Mouse (Mus musculus): ENCODE measurements around the gene Gamt. TPM values are rescaled to one million over a fixed set of nuclear protein-coding genes. Genes with fewer than 3 reads are reported as not detected.

Gene Gamt
- polyA plus RNA-seq, 1 experiment from 2014 or later = 30.1 TPM

GRCm38 (mm10) chr10:80292251-80293146, 31.7 kb upstream of the Gamt start, which contains the start of gene Rps15:
Gene Rps15, plus strand, starts transcription at chr10:80292453.
- no peaks in the 10 kb centered on the region for H3K4me1 ChIP-seq (replicated peaks; ENCODE audit: control insufficient read depth, insufficient read depth, low read length)
- no peaks in the 10 kb centered on the region for H3K9me3 ChIP-seq (ENCODE audit: control insufficient read depth)
- peak; percentile 90 for TF ChIP-seq CTCF (IDR thresholded peaks at IDR 0.05; ENCODE audit: low read depth)
- peak within 1 kb of the TSS; percentile 86 for H3K27ac ChIP-seq (ENCODE audit: low read depth, low read length)
- H3K4me3 ChIP-seq (ENCODE audit: low read depth, low read length) = peak within 1 kb of the TSS; percentile 82
- H3K9ac ChIP-seq (ENCODE audit: low read depth, low read length) = peak within 1 kb of the TSS; percentile 93
- H3K36me3 ChIP-seq (ENCODE audit: control insufficient read depth, insufficient read depth) = peaks cover 25% of the 10 kb centered on the region
- no peaks in the 10 kb centered on the region; the same call in 1 of the 2 replicates for H3K27me3 ChIP-seq (replicated peaks; ENCODE audit: control insufficient read depth, insufficient read depth, low read length)
- ATAC-seq = peak; percentile 75
- H3K4me2 ChIP-seq (replicated peaks; ENCODE audit: low read depth) = peak within 1 kb of the TSS; percentile 83
- WGBS = under 1% methylated on average over 72 of the region's 72 CpGs

DNA sequence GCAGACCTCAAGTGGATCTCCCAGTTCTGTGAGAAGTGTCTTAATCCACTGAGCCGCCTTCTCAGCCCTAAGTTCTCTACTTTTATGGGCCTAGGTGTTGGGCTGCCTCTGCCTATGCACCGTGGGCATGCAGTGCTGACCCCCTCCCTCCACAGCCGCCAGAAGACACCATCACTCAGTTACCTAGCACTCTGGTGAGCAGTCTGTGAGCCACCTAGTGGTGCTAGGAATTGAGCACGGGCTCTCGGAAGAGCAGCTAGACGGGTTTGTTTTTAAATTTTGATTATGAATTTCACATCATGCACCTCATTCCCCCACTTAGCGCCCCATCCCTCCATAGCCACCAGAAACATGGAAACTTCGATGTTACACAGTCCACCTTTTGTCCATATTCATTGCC, 27.8 kb upstream of the Gamt start:
- peak; percentile 68 for TF ChIP-seq CTCF (IDR thresholded peaks at IDR 0.05; ENCODE audit: low read depth)
- no peak overlapping the region for H3K9ac ChIP-seq (ENCODE audit: low read depth, low read length)
- ATAC-seq = peak; percentile 10; the same call in 1 of the 2 replicates
- no peaks in the 10 kb centered on the region for H3K9me3 ChIP-seq (ENCODE audit: control insufficient read depth)
- H3K4me2 ChIP-seq (replicated peaks; ENCODE audit: low read depth) = no peak overlapping the region
- H3K27ac ChIP-seq (ENCODE audit: low read depth, low read length) = peak overlapping the region; percentile 74
- 60% methylated on average over 8 of the region's 8 CpGs for WGBS
- H3K4me3 ChIP-seq (ENCODE audit: low read depth, low read length) = no peak overlapping the region
- no peaks in the 10 kb centered on the region for H3K4me1 ChIP-seq (replicated peaks; ENCODE audit: control insufficient read depth, insufficient read depth, low read length)
- H3K27me3 ChIP-seq (replicated peaks; ENCODE audit: control insufficient read depth, insufficient read depth, low read length) = no peaks in the 10 kb centered on the region
- peaks cover 47% of the 10 kb centered on the region for H3K36me3 ChIP-seq (ENCODE audit: control insufficient read depth, insufficient read depth)

DNA sequence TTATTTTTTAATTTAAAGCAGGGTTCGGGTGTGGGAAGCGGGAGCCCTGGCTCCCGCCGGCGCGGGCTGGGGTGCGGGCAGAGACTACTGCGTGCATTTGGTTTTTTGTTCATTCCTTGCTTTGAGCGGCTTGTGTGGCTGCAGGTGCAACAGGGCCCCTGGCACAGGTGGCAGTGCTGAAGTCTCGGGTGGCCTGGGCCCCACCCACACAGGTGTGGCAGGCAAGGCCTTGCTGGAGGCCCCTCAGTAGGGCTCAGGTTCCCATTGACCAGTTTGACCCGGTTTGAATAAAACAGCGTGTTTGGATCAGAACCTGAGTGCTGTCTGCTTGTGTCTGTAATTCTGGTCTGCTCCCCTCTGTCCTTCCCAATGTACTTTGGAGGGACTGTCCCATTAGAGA, 27.3 kb upstream of the Gamt start:
- WGBS = 68% methylated on average over 12 of the region's 12 CpGs
- no peaks in the 10 kb centered on the region for H3K4me1 ChIP-seq (replicated peaks; ENCODE audit: control insufficient read depth, insufficient read depth, low read length)
- peaks cover 50% of the 10 kb centered on the region for H3K36me3 ChIP-seq (ENCODE audit: control insufficient read depth, insufficient read depth)
- no peak overlapping the region for H3K4me3 ChIP-seq (ENCODE audit: low read depth, low read length)
- no peak overlapping the region for H3K9ac ChIP-seq (ENCODE audit: low read depth, low read length)
- ATAC-seq = peak; percentile 62
- H3K27ac ChIP-seq (ENCODE audit: low read depth, low read length) = peak overlapping the region; percentile 74
- H3K9me3 ChIP-seq (ENCODE audit: control insufficient read depth) = no peaks in the 10 kb centered on the region
- TF ChIP-seq CTCF (IDR thresholded peaks at IDR 0.05; ENCODE audit: low read depth) = no peak
- no peaks in the 10 kb centered on the region for H3K27me3 ChIP-seq (replicated peaks; ENCODE audit: control insufficient read depth, insufficient read depth, low read length)
- 0 out of 2 replicates have a peak overlapping the region, but pooled peaks have one; percentile 24 for H3K4me2 ChIP-seq (replicated peaks; ENCODE audit: low read depth)

GRCm38 (mm10) chr10:80285222-80286070, 24.6 kb upstream of the Gamt start:
- Histone ChIP-seq H3K27me3 (replicated peaks; ENCODE audit: control insufficient read depth, insufficient read depth, low read length) (no peaks in the 10 kb centered on the region), H3K4me1 (replicated peaks; ENCODE audit: control insufficient read depth, insufficient read depth, low read length) (0 out of 2 replicates have a peak, but pooled peaks cover 5% of the 10 kb centered on the region), H3K4me3 (ENCODE audit: low read depth, low read length) (no peak overlapping the region), H3K9ac (ENCODE audit: low read depth, low read length) (no peak overlapping the region), H3K4me2 (replicated peaks; ENCODE audit: low read depth) (no peak overlapping the region), H3K36me3 (ENCODE audit: control insufficient read depth, insufficient read depth) (peaks cover 70% of the 10 kb centered on the region), H3K27ac (ENCODE audit: low read depth, low read length) (no peak overlapping the region), H3K9me3 (ENCODE audit: control insufficient read depth) (no peaks in the 10 kb centered on the region)
- no peak for TF ChIP-seq CTCF (IDR thresholded peaks at IDR 0.05; ENCODE audit: low read depth)
- 76% methylated on average over 13 of the region's 15 CpGs for WGBS
- no peak for ATAC-seq

DNA sequence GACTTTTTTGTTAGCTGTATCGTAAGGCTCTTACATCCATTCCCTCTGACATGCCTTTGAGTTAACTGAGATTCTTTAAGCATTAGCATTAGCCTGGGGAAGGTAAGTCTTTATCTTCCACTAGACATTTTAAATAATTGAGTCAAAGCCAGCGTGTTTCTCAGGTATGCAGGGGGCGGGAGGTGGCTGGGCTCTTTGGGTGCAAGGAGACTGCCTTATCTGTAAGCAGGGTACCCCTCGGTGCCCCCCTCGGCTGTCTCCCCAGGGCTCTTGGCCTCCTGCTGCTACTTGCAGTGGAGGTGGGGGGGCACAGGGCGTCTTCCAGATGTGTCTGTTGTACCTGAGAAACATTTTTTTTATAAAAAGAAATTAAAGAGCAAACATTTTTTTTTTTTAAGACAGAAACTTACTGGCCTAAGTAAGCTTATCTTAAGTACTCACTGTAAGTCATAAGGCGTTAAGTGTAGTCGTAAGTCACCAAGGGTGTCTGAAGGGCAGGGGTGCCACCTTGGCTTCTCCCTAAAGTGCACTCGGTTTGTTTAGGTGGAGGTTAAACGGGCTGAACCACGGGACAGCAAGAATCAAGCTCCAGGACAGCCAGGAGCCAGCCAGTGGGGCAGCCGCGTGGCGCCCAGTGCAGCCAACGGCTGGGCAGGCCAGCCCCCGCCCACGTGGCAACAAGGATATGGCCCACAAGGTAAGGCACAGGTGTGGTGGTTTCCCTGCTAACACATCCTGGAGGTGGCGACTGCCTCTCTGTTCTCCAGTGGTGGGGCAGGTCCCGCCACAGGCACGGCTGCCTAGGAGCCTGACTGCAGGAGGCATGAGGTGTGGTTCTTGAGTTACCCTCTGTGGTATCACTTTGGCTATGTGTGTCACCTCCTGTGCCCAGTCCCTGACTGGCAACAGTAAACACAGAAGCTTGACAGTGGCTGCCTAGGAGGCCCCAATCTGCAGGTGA, 21.9 kb upstream of the Gamt start:
- peak; percentile 30 for TF ChIP-seq CTCF (IDR thresholded peaks at IDR 0.05; ENCODE audit: low read depth)
- ATAC-seq = peak; percentile 63
- H3K9ac ChIP-seq (ENCODE audit: low read depth, low read length) = peak overlapping the region; percentile 31
- H3K4me3 ChIP-seq (ENCODE audit: low read depth, low read length) = no peak overlapping the region
- 0 out of 2 replicates have a peak, but pooled peaks cover 5% of the 10 kb centered on the region for H3K4me1 ChIP-seq (replicated peaks; ENCODE audit: control insufficient read depth, insufficient read depth, low read length)
- H3K27me3 ChIP-seq (replicated peaks; ENCODE audit: control insufficient read depth, insufficient read depth, low read length) = no peaks in the 10 kb centered on the region
- no peaks in the 10 kb centered on the region for H3K9me3 ChIP-seq (ENCODE audit: control insufficient read depth)
- H3K36me3 ChIP-seq (ENCODE audit: control insufficient read depth, insufficient read depth) = peaks cover 91% of the 10 kb centered on the region
- H3K27ac ChIP-seq (ENCODE audit: low read depth, low read length) = peak overlapping the region; percentile 79
- H3K4me2 ChIP-seq (replicated peaks; ENCODE audit: low read depth) = no peak overlapping the region
- 50% methylated on average over 20 of the region's 20 CpGs for WGBS
